Mouse (Mus musculus) testis, adult 2 months (tissue): ENCODE data around the gene Elmo1. TPM values are rescaled to one million over a fixed set of nuclear protein-coding genes. Genes with fewer than 3 reads are reported as not detected.

Experiments
- H3K27ac ChIP-seq: fragments of 200-500 bp; 2 replicates; pipeline ENCODE4 v1.5.1; 2012; ENCODE audit warnings: low read depth, low read length; ENCODE audit not compliant: control insufficient read depth, insufficient read depth
- H3K27me3 ChIP-seq: fragments of 200-500 bp; 2 replicates; pipeline ENCODE4 v1.6.1; 2012; ENCODE audit warnings: mild to moderate bottlenecking, low read length, moderate library complexity; ENCODE audit not compliant: control insufficient read depth, insufficient read depth
- H3K36me3 ChIP-seq: fragments of 200-500 bp; 2 replicates; pipeline ENCODE4 v1.6.1; 2012; ENCODE audit warnings: mild to moderate bottlenecking, low read length; ENCODE audit not compliant: control insufficient read depth, insufficient read depth
- H3K4me1 ChIP-seq: fragments of 200-500 bp; 2 replicates; pipeline ENCODE4 v1.6.1; 2012; ENCODE audit warnings: low read length; ENCODE audit not compliant: control insufficient read depth, insufficient read depth
- H3K4me3 ChIP-seq: fragments of 200-500 bp; 2 replicates; pipeline ENCODE4 v1.5.1; 2012; ENCODE audit warnings: low read depth, mild to moderate bottlenecking, low read length, moderate library complexity, mixed read lengths; ENCODE audit not compliant: control insufficient read depth
- CTCF ChIP-seq: fragments of 200-500 bp; IDR thresholded peaks from 2 replicates; pipeline ENCODE4 v1.5.1; 2012; ENCODE audit warnings: low read depth, mild to moderate bottlenecking, inconsistent platforms, low read length, moderate library complexity; ENCODE audit not compliant: control insufficient read depth, insufficient read depth, insufficient replicate concordance
- POLR2A ChIP-seq: fragments of 200-500 bp; IDR thresholded peaks from 2 replicates; pipeline ENCODE4 v1.6.1; 2012; ENCODE audit warnings: low read depth, mild to moderate bottlenecking, inconsistent platforms, low read length, moderate library complexity; ENCODE audit not compliant: control insufficient read depth
- polyA plus RNA-seq: library from polyadenylated mRNA; depleted of rRNA; stranded (reverse); fragments of >200 nt; gene quantifications from 2 replicates; pipeline ENCODE4 v1.2.3, GENCODE M21; 2012

Elmo1 gene
- polyA plus RNA-seq, 1 experiment: 17.9 TPM

- Histone ChIP-seq H3K4me3 (no peak overlapping the region), H3K4me1 (no peaks in the 10 kb centered on the region; the same call in none of the 2 replicates), H3K36me3 (no peaks in the 10 kb centered on the region), H3K27ac (no peak overlapping the region), H3K27me3 (no peaks in the 10 kb centered on the region)
- no peak for TF ChIP-seq CTCF
- TF ChIP-seq POLR2A: no peak
Measured at GRCm38 (mm10) chr13:20134395-20135225, 44.2 kb downstream of the Elmo1 start.

GRCm38 (mm10) chr13:20136753-20137152 lies 46.4 kb downstream of the Elmo1 start:
- no peak overlapping the region for H3K4me3 ChIP-seq
- no peaks in the 10 kb centered on the region for H3K36me3 ChIP-seq
- H3K4me1 ChIP-seq: no peaks in the 10 kb centered on the region; the same call in none of the 2 replicates
- TF ChIP-seq POLR2A: no peak
- no peak for TF ChIP-seq CTCF
- no peak overlapping the region for H3K27ac ChIP-seq
- no peaks in the 10 kb centered on the region for H3K27me3 ChIP-seq

GRCm38 (mm10) chr13:20138466-20138865 lies 48.1 kb downstream of the Elmo1 start:
- Histone ChIP-seq H3K4me3 (no peak overlapping the region), H3K36me3 (no peaks in the 10 kb centered on the region), H3K27ac (no peak overlapping the region), H3K4me1 (no peaks in the 10 kb centered on the region), H3K27me3 (no peaks in the 10 kb centered on the region)
- TF ChIP-seq POLR2A (no peak), CTCF (no peak)

- TF ChIP-seq POLR2A (no peak), CTCF (no peak)
- H3K4me1 ChIP-seq: no peaks in the 10 kb centered on the region
- H3K27ac ChIP-seq: no peak overlapping the region
Measured at GRCm38 (mm10) chr13:20139060-20139459, 48.7 kb downstream of the Elmo1 start.

GRCm38 (mm10) chr13:20139825-20140665 lies 49.6 kb downstream of the Elmo1 start:
- no peaks in the 10 kb centered on the region for H3K4me1 ChIP-seq
- H3K36me3 ChIP-seq: no peaks in the 10 kb centered on the region
- H3K27ac ChIP-seq: no peak overlapping the region
- no peak for TF ChIP-seq POLR2A
- no peak for TF ChIP-seq CTCF
- H3K27me3 ChIP-seq: no peaks in the 10 kb centered on the region
- no peak overlapping the region for H3K4me3 ChIP-seq

More at GRCm38 (mm10) chr13:20139060-20139459, 48.7 kb downstream of the Elmo1 start:
- Histone ChIP-seq H3K4me3 (no peak overlapping the region), H3K27me3 (no peaks in the 10 kb centered on the region), H3K36me3 (no peaks in the 10 kb centered on the region)

GRCm38 (mm10) chr13:20142637-20143036 lies 52.2 kb downstream of the Elmo1 start:
- TF ChIP-seq POLR2A: no peak
- no peak for TF ChIP-seq CTCF
- Histone ChIP-seq H3K4me1 (peaks cover 2% of the 10 kb centered on the region; the same call in 1 of the 2 replicates), H3K4me3 (no peak overlapping the region), H3K27ac (no peak overlapping the region), H3K36me3 (no peaks in the 10 kb centered on the region), H3K27me3 (no peaks in the 10 kb centered on the region)

- Histone ChIP-seq H3K27me3 (no peaks in the 10 kb centered on the region), H3K4me1 (peaks cover 3% of the 10 kb centered on the region; the same call in 1 of the 2 replicates), H3K4me3 (no peak overlapping the region), H3K27ac (no peak overlapping the region), H3K36me3 (no peaks in the 10 kb centered on the region)
- TF ChIP-seq CTCF (no peak), POLR2A (no peak)
Measured at GRCm38 (mm10) chr13:20146848-20147247, 56.5 kb downstream of the Elmo1 start.
